Mouse (Mus musculus) urinary bladder, postnatal 25 days (tissue): ENCODE data around the gene Dqx1.

Experiments used
- DNase-seq: peaks from one replicate; pipeline ENCODE4 v3.0.0; 2022; ENCODE audit warnings: low spot score

Gene Dqx1

GRCm38 (mm10) chr6:83107566-83108400 is 50.1 kb downstream of the Dqx1 start:
- peak; percentile 70 for DNase-seq

GRCm38 (mm10) chr6:83108762-83109668 is 51.4 kb downstream of the Dqx1 start, which contains the start of gene Mrpl53:
Gene Mrpl53 (plus strand): TSS chr6:83109040.
- peak; percentile 81 for DNase-seq

- no peak for DNase-seq
Observed at GRCm38 (mm10) chr6:83111510-83112136, 54.0 kb downstream of the Dqx1 start.

GRCm38 (mm10) chr6:83115011-83115671 is 57.5 kb downstream of the Dqx1 start, which contains the start of gene Mogs:
Gene Mogs (plus strand): TSS chr6:83115496.
- peak; percentile 95 for DNase-seq

DNA sequence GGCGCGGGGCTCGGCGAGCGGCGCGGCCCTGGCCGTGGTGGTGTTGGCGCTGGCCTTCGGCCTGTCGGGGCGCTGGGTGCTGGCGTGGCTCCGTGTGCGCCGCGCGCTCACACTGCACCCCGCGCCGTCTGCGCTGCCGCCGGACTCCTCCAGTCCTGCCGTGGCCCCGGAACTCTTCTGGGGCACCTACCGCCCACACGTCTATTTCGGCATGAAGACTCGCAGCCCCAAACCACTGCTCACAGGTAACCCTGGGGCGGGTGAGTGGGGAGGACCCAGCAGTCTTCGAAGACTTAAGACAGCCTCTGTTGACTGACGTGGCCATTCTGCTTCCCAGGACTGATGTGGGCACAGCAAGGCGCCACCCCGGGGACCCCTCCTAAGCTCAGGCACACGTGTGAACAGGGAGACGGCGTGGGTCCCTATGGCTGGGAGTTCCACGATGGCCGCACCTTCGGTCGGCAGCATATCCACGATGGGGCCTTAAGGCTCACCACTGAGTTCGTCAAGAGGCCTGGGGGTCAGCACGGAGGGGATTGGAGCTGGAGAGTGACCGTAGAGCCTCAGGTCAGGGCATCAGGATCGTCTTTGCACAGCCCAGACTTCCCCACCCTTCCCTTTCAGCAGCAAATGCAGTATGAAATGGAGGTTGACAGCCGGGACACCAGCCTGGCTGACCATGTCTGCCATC is 58.2 kb downstream of the Dqx1 start:
- no peak for DNase-seq

DNA sequence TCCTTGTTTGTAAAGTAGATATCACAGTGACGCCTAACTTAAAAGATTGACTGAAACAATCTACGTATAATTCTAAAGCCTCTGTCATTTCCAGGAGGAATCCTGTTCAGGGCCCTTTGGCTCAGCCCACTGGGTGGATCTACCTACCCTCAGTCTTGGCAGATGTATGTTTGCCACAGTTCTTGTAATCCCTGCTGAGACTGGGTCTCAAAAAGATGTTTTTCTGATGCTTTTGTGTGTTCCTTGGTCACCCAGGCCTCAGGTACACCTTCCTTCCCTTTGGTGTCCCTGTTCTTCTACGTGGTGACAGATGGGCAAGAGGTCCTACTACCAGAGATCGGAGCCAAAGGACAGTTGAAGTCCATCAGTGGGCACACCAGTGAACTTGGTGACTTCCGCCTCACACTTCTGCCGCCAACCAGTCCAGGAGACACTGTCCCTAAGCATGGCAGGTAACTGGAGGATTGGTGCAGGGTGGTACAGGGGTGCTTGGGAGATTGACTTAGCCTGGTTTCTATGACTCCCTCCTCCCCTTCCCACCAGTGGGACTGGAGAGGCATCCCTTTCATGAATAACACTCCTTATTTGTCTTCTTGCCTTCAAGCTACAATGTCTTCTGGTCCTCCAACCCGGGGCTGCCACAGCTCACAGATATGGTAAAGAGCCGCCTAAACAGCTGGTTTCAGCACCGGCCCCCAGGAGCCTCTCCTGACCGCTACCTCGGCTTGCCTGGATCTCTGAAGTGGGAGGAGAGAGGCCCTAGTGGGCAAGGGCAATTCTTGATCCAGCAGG is 58.9 kb downstream of the Dqx1 start:
- DNase-seq, result no peak
